Mouse (Mus musculus): ENCODE results near the gene Adamts9.

Adamts9 gene

GRCm38 (mm10) chr6:92804254-92804971, 138.9 kb downstream of the Adamts9 start:
- no peak for DNase-seq (ENCODE audit: low spot score)

- DNase-seq (ENCODE audit: low spot score), result peak; percentile 51
Observed at GRCm38 (mm10) chr6:92803213-92803612, 140.1 kb downstream of the Adamts9 start.

DNA sequence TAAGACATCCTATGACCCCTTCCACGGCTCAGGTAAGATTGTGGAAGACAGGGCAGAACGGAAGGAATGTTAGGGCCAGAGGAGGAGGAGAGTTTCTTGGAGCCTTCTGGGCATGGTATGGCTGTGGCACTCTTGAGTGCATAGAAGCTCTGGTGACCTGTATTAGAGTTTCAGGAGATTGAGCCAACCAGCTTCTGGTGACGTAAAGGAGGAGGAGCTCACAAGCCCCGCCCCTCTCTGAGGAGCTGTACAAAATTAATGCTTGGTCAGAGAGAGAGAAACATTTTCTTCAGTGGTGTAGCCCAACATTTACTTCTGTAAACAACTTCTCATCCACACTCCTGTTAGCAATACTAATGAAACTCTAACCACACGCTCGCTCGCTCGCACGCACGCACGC, 140.9 kb downstream of the Adamts9 start:
- DNase-seq (ENCODE audit: low spot score), result no peak

GRCm38 (mm10) chr6:92801462-92801861, 141.8 kb downstream of the Adamts9 start:
- DNase-seq (ENCODE audit: low spot score), result no peak

GRCm38 (mm10) chr6:92793804-92794203, 149.5 kb downstream of the Adamts9 start:
- DNase-seq (ENCODE audit: low spot score), result no peak

GRCm38 (mm10) chr6:92787376-92787712, 155.9 kb downstream of the Adamts9 start:
- peak; percentile 87 for DNase-seq (ENCODE audit: low spot score)

- DNase-seq (ENCODE audit: low spot score), result no peak
Observed at GRCm38 (mm10) chr6:92786701-92787375, 156.5 kb downstream of the Adamts9 start.

DNA sequence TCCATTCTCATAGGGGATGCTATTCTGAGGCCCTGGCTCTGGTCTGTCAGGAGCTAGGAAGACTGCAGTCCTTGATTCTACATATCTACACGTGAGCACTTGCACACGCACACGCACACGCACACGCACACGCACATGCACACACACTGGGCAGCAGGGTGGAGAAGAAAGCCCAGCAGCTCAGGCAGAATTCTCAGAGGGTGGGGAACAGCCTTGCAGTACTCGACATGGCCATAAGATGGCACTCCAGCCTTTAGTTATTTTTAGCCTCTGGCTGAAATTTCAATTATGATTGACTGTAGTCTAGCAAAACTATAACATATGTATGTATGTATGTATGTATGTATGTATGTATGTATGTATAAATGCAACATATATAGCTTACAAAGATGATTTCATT, 158.5 kb downstream of the Adamts9 start:
- peak; percentile 43 for DNase-seq (ENCODE audit: low spot score)

DNA sequence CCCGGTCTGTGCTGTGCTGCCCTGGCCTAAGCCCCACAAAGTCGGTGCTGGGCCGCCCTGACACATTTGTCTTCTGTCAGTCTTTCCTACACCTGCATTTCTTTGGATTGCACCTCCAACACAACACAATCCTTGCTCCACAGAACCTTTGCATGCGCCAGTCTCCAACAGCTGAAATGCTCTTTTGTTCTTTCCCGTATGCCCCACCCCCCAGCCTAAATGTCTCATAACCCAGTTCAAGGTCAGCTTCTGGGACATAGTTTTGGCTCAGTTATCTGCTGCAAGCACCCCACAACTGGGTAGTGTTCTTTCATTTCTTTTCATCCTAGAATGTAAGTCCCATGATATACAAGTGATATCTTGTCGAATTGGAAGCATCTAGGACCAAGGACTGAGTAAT, 161.8 kb downstream of the Adamts9 start:
- DNase-seq (ENCODE audit: low spot score), result no peak

- no peak for DNase-seq (ENCODE audit: low spot score)
Observed at GRCm38 (mm10) chr6:92779935-92780205, 163.4 kb downstream of the Adamts9 start.

DNA sequence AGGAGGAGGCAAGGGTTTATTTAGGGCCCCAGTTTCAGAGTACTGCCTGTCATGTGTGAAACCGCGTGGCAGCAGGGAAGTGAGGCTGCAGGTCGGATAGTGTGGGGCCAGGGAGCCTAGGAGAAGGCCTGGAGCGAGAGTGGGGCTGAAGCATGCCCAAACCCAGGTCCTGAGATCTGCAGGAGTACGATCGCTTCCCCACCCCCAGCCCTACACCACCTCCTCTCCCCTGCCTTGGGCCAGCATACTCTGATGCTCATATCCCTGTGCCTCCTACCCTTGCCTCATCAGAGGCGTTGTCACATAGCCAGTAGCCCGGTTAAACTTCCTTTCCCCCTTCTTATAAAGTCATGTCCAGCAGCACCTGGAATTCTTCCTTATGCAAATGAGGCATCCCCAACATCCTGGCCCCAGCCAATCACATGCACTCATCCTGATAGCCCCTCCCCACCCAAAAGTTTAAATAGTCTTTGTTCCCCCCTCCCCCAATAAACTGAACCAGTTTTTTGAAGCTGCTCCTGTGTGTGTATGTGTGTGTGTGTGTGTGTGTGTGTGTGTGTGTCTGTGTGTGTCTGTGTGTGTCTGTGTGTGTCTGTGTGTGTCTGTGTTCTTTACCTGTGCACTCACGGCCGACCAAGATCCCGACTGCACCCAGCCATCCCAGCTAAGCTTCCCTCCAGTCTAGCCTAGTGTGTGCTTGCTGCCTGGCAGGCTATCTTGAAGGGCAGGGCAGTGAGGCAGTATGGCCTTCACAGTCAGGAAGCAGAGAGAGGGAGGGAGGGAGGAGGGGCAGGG, 164.0 kb downstream of the Adamts9 start:
- no peak for DNase-seq (ENCODE audit: low spot score)

GRCm38 (mm10) chr6:92776356-92776755, 166.9 kb downstream of the Adamts9 start:
- DNase-seq (ENCODE audit: low spot score), result peak; percentile 38

GRCm38 (mm10) chr6:92762372-92762771, 180.9 kb downstream of the Adamts9 start:
- no peak for DNase-seq (ENCODE audit: low spot score)

- no peak for DNase-seq (ENCODE audit: low spot score)
Observed at GRCm38 (mm10) chr6:92759616-92760015, 183.7 kb downstream of the Adamts9 start.

- DNase-seq (ENCODE audit: low spot score), result peak; percentile 64
Observed at GRCm38 (mm10) chr6:92755826-92756225, 187.5 kb downstream of the Adamts9 start.

DNA sequence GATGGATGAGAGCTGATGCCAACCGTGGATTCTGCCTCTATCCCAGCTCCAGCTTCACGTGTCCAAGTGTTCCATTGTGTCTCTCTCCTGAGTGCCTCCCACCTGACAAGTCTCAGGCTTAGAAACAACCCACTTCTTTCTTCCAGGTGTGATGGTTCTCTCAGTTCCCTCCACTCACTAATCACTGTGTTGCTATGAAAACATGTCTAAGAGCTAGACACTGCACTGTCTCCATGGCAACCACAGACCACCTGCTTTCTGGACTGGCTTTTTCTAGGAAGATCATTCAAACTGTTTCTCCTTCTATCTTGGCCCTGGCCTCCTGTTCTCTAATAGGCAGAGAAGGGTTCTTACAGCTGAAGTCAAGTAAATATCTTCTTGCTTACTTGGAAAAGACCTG, 190.6 kb downstream of the Adamts9 start:
- DNase-seq (ENCODE audit: low spot score), result no peak

GRCm38 (mm10) chr6:92749420-92749819, 193.9 kb downstream of the Adamts9 start:
- no peak for DNase-seq (ENCODE audit: low spot score)

DNA sequence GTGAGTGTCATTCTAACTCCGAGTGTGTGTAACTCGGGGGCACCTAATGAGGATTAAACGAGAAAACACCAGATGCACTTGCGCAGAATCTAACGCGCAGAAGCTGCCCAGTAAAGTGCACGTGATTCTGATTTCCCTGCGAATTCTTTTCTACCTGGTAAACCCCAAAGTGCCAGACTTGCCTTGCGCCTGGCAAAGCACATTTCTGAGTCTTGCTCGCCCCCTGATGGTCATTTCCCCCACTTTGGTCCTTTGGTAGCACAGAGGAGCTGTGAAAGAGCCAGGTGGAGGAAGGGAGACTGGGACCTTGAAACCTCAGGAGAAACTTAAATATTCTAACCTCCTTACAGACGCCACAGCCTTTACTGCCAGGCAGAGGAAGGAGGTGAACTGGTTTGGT, 199.7 kb downstream of the Adamts9 start:
- DNase-seq (ENCODE audit: low spot score), result peak; percentile 56

- DNase-seq (ENCODE audit: low spot score), result no peak
Observed at GRCm38 (mm10) chr6:92737116-92737515, 206.2 kb downstream of the Adamts9 start.

- DNase-seq (ENCODE audit: low spot score), result no peak
Observed at GRCm38 (mm10) chr6:92733651-92734050, 209.6 kb downstream of the Adamts9 start.

DNA sequence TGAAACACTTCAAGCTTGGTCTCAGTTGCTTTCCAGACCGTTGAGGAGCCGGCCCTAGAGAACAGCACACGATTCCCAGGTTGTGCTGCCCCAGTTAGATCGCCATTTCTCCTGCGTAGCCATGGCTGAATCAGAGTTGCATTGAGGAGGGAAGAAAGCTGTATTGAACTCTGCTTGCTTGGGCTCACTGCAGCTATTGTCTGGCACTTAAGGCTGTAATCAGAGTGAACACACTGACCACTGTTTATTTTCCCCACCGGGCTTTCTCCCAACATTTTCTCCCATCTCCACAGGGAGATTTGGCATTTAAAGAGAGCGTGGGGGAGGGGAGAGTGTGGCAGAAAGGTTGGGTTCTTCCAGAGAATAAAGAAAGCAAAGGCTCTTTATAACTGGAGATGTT, 214.8 kb downstream of the Adamts9 start:
- no peak for DNase-seq (ENCODE audit: low spot score)

- peak; percentile 84 for DNase-seq (ENCODE audit: low spot score)
Observed at GRCm38 (mm10) chr6:92728084-92728483, 215.2 kb downstream of the Adamts9 start.

DNA sequence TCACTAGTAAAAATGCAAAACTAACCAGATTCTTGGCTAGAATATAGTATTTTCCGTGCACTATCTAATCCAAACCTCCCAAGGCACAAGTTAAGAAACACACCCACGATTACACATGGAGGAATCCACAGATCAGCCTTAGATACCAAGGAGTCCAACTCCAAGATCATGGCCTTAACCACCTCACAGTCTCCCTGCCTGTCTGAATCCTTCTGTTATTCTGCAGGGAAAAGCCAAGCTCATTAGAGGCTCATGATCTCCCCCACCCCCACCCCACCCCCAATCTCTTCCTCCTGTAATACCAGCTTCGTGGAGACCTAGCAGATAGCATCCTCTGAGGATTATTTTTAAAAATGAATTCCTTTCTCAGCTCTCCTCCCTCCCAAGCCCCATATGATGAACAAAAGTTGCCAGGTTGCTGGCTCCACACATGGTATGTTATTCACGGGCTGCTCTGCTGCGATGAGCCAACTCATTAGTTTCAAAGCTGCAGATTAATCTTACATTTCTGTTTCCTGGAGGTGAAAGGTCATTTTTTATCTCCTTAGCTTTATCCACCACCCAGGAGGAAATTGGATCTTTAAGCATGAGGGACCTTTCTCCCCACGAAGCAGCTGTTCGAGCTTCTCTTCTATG, 215.8 kb downstream of the Adamts9 start:
- DNase-seq (ENCODE audit: low spot score), result no peak

Measured in lung, postnatal 25 days (tissue).